Mouse (Mus musculus): ENCODE results near the gene Trp73. TPM values are rescaled to one million over a fixed set of nuclear protein-coding genes. Genes with fewer than 3 reads are reported as not detected.
A peak's percentile ranks its signal among the peaks of the same experiment; 100 is the strongest.

Gene Trp73
- polyA plus RNA-seq, 1 experiment from 2014 or later = 5.2 TPM

- 87% methylated on average over 9 of the region's 9 CpGs for WGBS
- no peak for ATAC-seq
- H3K4me2 ChIP-seq = no peak overlapping the region
Observed at GRCm38 (mm10) chr4:154119208-154119607, 20.8 kb downstream of the Trp73 start.

GRCm38 (mm10) chr4:154118782-154119181 lies 21.2 kb downstream of the Trp73 start:
- H3K27ac ChIP-seq = no peak overlapping the region
- 0 out of 2 replicates have a peak, but pooled peaks cover 6% of the 10 kb centered on the region for H3K4me1 ChIP-seq
- ATAC-seq = no peak
- H3K4me2 ChIP-seq = no peak overlapping the region
- H3K9ac ChIP-seq = no peak overlapping the region
- 71% methylated on average over 9 of the region's 9 CpGs for WGBS
- no peaks in the 10 kb centered on the region for H3K9me3 ChIP-seq (replicated peaks)
- no peaks in the 10 kb centered on the region for H3K36me3 ChIP-seq (ENCODE audit: poor library complexity, severe bottlenecking)
- no peak overlapping the region for H3K4me3 ChIP-seq
- 0 out of 2 replicates have a peak, but pooled peaks cover 8% of the 10 kb centered on the region for H3K27me3 ChIP-seq

More at GRCm38 (mm10) chr4:154119208-154119607, 20.8 kb downstream of the Trp73 start:
- no peak overlapping the region for H3K9ac ChIP-seq
- no peaks in the 10 kb centered on the region for H3K36me3 ChIP-seq (ENCODE audit: poor library complexity, severe bottlenecking)
- no peak overlapping the region for H3K27ac ChIP-seq
- 0 out of 2 replicates have a peak, but pooled peaks cover 6% of the 10 kb centered on the region for H3K4me1 ChIP-seq
- H3K27me3 ChIP-seq = 0 out of 2 replicates have a peak, but pooled peaks cover 8% of the 10 kb centered on the region
- no peak overlapping the region for H3K4me3 ChIP-seq
- H3K9me3 ChIP-seq (replicated peaks) = no peaks in the 10 kb centered on the region

- H3K36me3 ChIP-seq (ENCODE audit: poor library complexity, severe bottlenecking) = no peaks in the 10 kb centered on the region
- H3K4me3 ChIP-seq = no peak overlapping the region
- no peaks in the 10 kb centered on the region for H3K4me1 ChIP-seq
- no peak overlapping the region for H3K9ac ChIP-seq
- no peak for ATAC-seq
- H3K27ac ChIP-seq = no peak overlapping the region
- 0 out of 2 replicates have a peak, but pooled peaks cover 2% of the 10 kb centered on the region for H3K27me3 ChIP-seq
- 53% methylated on average over 7 of the region's 7 CpGs for WGBS
- no peaks in the 10 kb centered on the region for H3K9me3 ChIP-seq (replicated peaks)
- no peak overlapping the region for H3K4me2 ChIP-seq
Observed at GRCm38 (mm10) chr4:154116421-154116820, 23.6 kb downstream of the Trp73 start.

- Histone ChIP-seq H3K4me1 (peaks cover 5% of the 10 kb centered on the region), H3K4me2 (peak overlapping the region; percentile 5; the same call in 1 of the 2 replicates)
- WGBS = 84% methylated on average over 11 of the region's 11 CpGs
Observed at GRCm38 (mm10) chr4:154109850-154110243, 30.2 kb downstream of the Trp73 start.

GRCm38 (mm10) chr4:154109216-154109849 lies 30.7 kb downstream of the Trp73 start:
- Histone ChIP-seq H3K9ac (no peak overlapping the region), H3K9me3 (replicated peaks) (no peaks in the 10 kb centered on the region), H3K36me3 (ENCODE audit: poor library complexity, severe bottlenecking) (no peaks in the 10 kb centered on the region), H3K27ac (no peak overlapping the region), H3K27me3 (peaks cover 30% of the 10 kb centered on the region), H3K4me3 (no peak overlapping the region), H3K4me2 (peak overlapping the region; percentile 5; the same call in 1 of the 2 replicates), H3K4me1 (peaks cover 5% of the 10 kb centered on the region)
- WGBS = 51% methylated on average over 18 of the region's 18 CpGs
- ATAC-seq = peak; percentile 59; the same call in 1 of the 2 replicates

More at GRCm38 (mm10) chr4:154109850-154110243, 30.2 kb downstream of the Trp73 start:
- no peak overlapping the region for H3K4me3 ChIP-seq
- peaks cover 25% of the 10 kb centered on the region for H3K27me3 ChIP-seq
- ATAC-seq = no peak
- no peak overlapping the region for H3K9ac ChIP-seq
- no peak overlapping the region for H3K27ac ChIP-seq
- no peaks in the 10 kb centered on the region for H3K36me3 ChIP-seq (ENCODE audit: poor library complexity, severe bottlenecking)
- no peaks in the 10 kb centered on the region for H3K9me3 ChIP-seq (replicated peaks)

GRCm38 (mm10) chr4:154106497-154107061 lies 33.4 kb downstream of the Trp73 start:
- Histone ChIP-seq H3K4me3 (no peak overlapping the region), H3K4me2 (no peak overlapping the region), H3K9ac (no peak overlapping the region), H3K27ac (no peak overlapping the region), H3K4me1 (peaks cover 5% of the 10 kb centered on the region), H3K27me3 (peaks cover 53% of the 10 kb centered on the region), H3K36me3 (ENCODE audit: poor library complexity, severe bottlenecking) (no peaks in the 10 kb centered on the region), H3K9me3 (replicated peaks) (no peaks in the 10 kb centered on the region)
- 81% methylated on average over 13 of the region's 13 CpGs for WGBS
- no peak for ATAC-seq

GRCm38 (mm10) chr4:154105381-154106001 lies 34.5 kb downstream of the Trp73 start:
- H3K27me3 ChIP-seq = peaks cover 49% of the 10 kb centered on the region
- no peaks in the 10 kb centered on the region for H3K9me3 ChIP-seq (replicated peaks)
- ATAC-seq = peak; percentile 45; the same call in 1 of the 2 replicates
- no peak overlapping the region for H3K9ac ChIP-seq
- H3K4me1 ChIP-seq = peaks cover 5% of the 10 kb centered on the region
- H3K27ac ChIP-seq = no peak overlapping the region
- peak overlapping the region; percentile 0; the same call in 1 of the 2 replicates for H3K4me3 ChIP-seq
- no peaks in the 10 kb centered on the region for H3K36me3 ChIP-seq (ENCODE audit: poor library complexity, severe bottlenecking)
- H3K4me2 ChIP-seq = peak overlapping the region; percentile 36
- WGBS = 25% methylated on average over 20 of the region's 20 CpGs

GRCm38 (mm10) chr4:154103912-154104311 lies 36.1 kb downstream of the Trp73 start:
- H3K4me1 ChIP-seq = peaks cover 8% of the 10 kb centered on the region
- no peak overlapping the region for H3K9ac ChIP-seq
- no peak overlapping the region for H3K4me3 ChIP-seq
- H3K4me2 ChIP-seq = no peak overlapping the region
- peaks cover 45% of the 10 kb centered on the region for H3K27me3 ChIP-seq
- no peaks in the 10 kb centered on the region for H3K36me3 ChIP-seq (ENCODE audit: poor library complexity, severe bottlenecking)
- no peak for ATAC-seq
- no peak overlapping the region for H3K27ac ChIP-seq
- H3K9me3 ChIP-seq (replicated peaks) = no peaks in the 10 kb centered on the region
- WGBS = 91% methylated on average over 10 of the region's 10 CpGs

GRCm38 (mm10) chr4:154103386-154103785 lies 36.6 kb downstream of the Trp73 start:
- no peaks in the 10 kb centered on the region for H3K9me3 ChIP-seq (replicated peaks)
- peaks cover 44% of the 10 kb centered on the region for H3K27me3 ChIP-seq
- ATAC-seq = no peak
- peaks cover 8% of the 10 kb centered on the region for H3K4me1 ChIP-seq
- H3K4me2 ChIP-seq = no peak overlapping the region
- no peak overlapping the region for H3K27ac ChIP-seq
- no peak overlapping the region for H3K4me3 ChIP-seq
- H3K36me3 ChIP-seq (ENCODE audit: poor library complexity, severe bottlenecking) = no peaks in the 10 kb centered on the region
- WGBS = 73% methylated on average over 8 of the region's 8 CpGs
- no peak overlapping the region for H3K9ac ChIP-seq

GRCm38 (mm10) chr4:154099361-154099760 lies 40.6 kb downstream of the Trp73 start:
- H3K9me3 ChIP-seq (replicated peaks) = no peaks in the 10 kb centered on the region
- peaks cover 33% of the 10 kb centered on the region for H3K27me3 ChIP-seq
- peaks cover 9% of the 10 kb centered on the region; the same call in 1 of the 2 replicates for H3K4me1 ChIP-seq
- H3K4me2 ChIP-seq = no peak overlapping the region
- no peak for ATAC-seq
- no peak overlapping the region for H3K27ac ChIP-seq
- no peaks in the 10 kb centered on the region for H3K36me3 ChIP-seq (ENCODE audit: poor library complexity, severe bottlenecking)
- H3K4me3 ChIP-seq = no peak overlapping the region
- H3K9ac ChIP-seq = no peak overlapping the region
- WGBS = 70% methylated on average over 7 of the region's 7 CpGs

GRCm38 (mm10) chr4:154096111-154096510 lies 43.9 kb downstream of the Trp73 start:
- H3K27me3 ChIP-seq = 0 out of 2 replicates have a peak, but pooled peaks cover 21% of the 10 kb centered on the region
- H3K4me2 ChIP-seq = no peak overlapping the region
- no peaks in the 10 kb centered on the region for H3K9me3 ChIP-seq (replicated peaks)
- H3K36me3 ChIP-seq (ENCODE audit: poor library complexity, severe bottlenecking) = no peaks in the 10 kb centered on the region
- peaks cover 9% of the 10 kb centered on the region; the same call in 1 of the 2 replicates for H3K4me1 ChIP-seq
- no peak overlapping the region for H3K4me3 ChIP-seq
- ATAC-seq = no peak
- H3K27ac ChIP-seq = no peak overlapping the region
- no peak overlapping the region for H3K9ac ChIP-seq
- 28% methylated on average over 6 of the region's 6 CpGs for WGBS

GRCm38 (mm10) chr4:154093210-154093609 lies 46.8 kb downstream of the Trp73 start:
- no peak overlapping the region for H3K9ac ChIP-seq
- 0 out of 2 replicates have a peak, but pooled peaks cover 6% of the 10 kb centered on the region for H3K4me1 ChIP-seq
- no peak overlapping the region for H3K27ac ChIP-seq
- no peak overlapping the region for H3K4me2 ChIP-seq
- WGBS = 23% methylated on average over 9 of the region's 9 CpGs
- ATAC-seq = no peak
- no peaks in the 10 kb centered on the region for H3K9me3 ChIP-seq (replicated peaks)
- peaks cover 34% of the 10 kb centered on the region; the same call in 1 of the 2 replicates for H3K27me3 ChIP-seq
- H3K4me3 ChIP-seq = no peak overlapping the region
- H3K36me3 ChIP-seq (ENCODE audit: poor library complexity, severe bottlenecking) = no peaks in the 10 kb centered on the region
